ENCODE assay signal across 8 mouse cellular contexts in genomic region chr1:58585373-58586170, GRCm38 (mm10). TPM values are rescaled to one million over a fixed set of nuclear protein-coding genes. Genes with fewer than 3 reads are reported as not detected.
A peak's percentile ranks its signal among the peaks of the same experiment; 100 is the strongest.
DNase-seq lines count a peak whose midpoint lies in the region; ATAC-seq and TF ChIP-seq lines count a peak whose summit lies in the region.

No protein-coding gene starts in this region.

- no peaks in the 10 kb centered on the region for H3K9me3 ChIP-seq in embryonic facial prominence, embryonic 13.5 days
- no peaks in the 10 kb centered on the region for H3K9me3 ChIP-seq in hindbrain, embryonic 16.5 days (ENCODE audit: control insufficient read depth, low read length)
- H3K9me3 ChIP-seq in liver, embryonic 14.5 days (ENCODE audit: control insufficient read depth, low read length) = no peaks in the 10 kb centered on the region

- TF ChIP-seq POLR2A in lung, adult 2 months (IDR thresholded peaks at IDR 0.05; ENCODE audit: borderline replicate concordance, extremely low read depth, low read depth, low read length) = no peak
- no peak for TF ChIP-seq POLR2A in olfactory bulb, adult 2 months (IDR thresholded peaks at IDR 0.05; ENCODE audit: insufficient read depth, low read depth, low read length)

- H3K4me1 ChIP-seq in lung, adult 2 months (ENCODE audit: control insufficient read depth, insufficient read depth, low read length) = peaks cover 3% of the 10 kb centered on the region
- H3K4me1 ChIP-seq in embryonic facial prominence, embryonic 13.5 days = peaks cover 9% of the 10 kb centered on the region
- H3K4me1 ChIP-seq in hindbrain, embryonic 16.5 days (ENCODE audit: control insufficient read depth, insufficient read depth, low read depth, low read length) = peaks cover 12% of the 10 kb centered on the region
- peaks cover 3 to 5% of the 10 kb centered on the region in 2 experiments for H3K4me1 ChIP-seq in liver, embryonic 14.5 days (replicated peaks; ENCODE audit: control insufficient read depth in 2 of 2, insufficient read depth in 2 of 2, low read length in 1 of 2)
- no peaks in the 10 kb centered on the region for H3K4me1 ChIP-seq in olfactory bulb, adult 2 months (ENCODE audit: control insufficient read depth, insufficient read depth, low read length)

- ATAC-seq in embryonic facial prominence, embryonic 13.5 days (ENCODE audit: insufficient number of reproducible peaks, insufficient read depth, low FRiP score, low TSS enrichment, low read depth) = peak; percentile 71; the same call in 1 of the 2 replicates
- peak; percentile 87 for ATAC-seq in hindbrain, embryonic 16.5 days
- ATAC-seq in liver, embryonic 14.5 days (ENCODE audit: insufficient read depth) = peak; percentile 55

- H3K27me3 ChIP-seq in embryonic facial prominence, embryonic 13.5 days = no peaks in the 10 kb centered on the region
- H3K27me3 ChIP-seq in hindbrain, embryonic 16.5 days (replicated peaks; ENCODE audit: control insufficient read depth, insufficient read depth, low read length) = no peaks in the 10 kb centered on the region
- no peaks in the 10 kb centered on the region for H3K27me3 ChIP-seq in liver, embryonic 14.5 days (ENCODE audit: control insufficient read depth, insufficient read depth, low read length)

- H3K27ac ChIP-seq in embryonic facial prominence, embryonic 13.5 days = no peak overlapping the region; the same call in 1 of the 2 replicates
- H3K27ac ChIP-seq in hindbrain, embryonic 16.5 days (ENCODE audit: low read depth, low read length) = peak overlapping the region; percentile 78
- H3K27ac ChIP-seq in liver, embryonic 14.5 days = peak overlapping the region; percentile 49
- peak overlapping the region; percentile 28 for H3K27ac ChIP-seq in olfactory bulb, adult 2 months (ENCODE audit: insufficient read depth, low read depth, low read length)

- peak overlapping the region; percentile 91 for H3K9ac ChIP-seq in embryonic facial prominence, embryonic 13.5 days
- peak overlapping the region; percentile 91 for H3K9ac ChIP-seq in hindbrain, embryonic 16.5 days (ENCODE audit: low read depth, low read length)
- peak overlapping the region; percentile 93 for H3K9ac ChIP-seq in liver, embryonic 14.5 days (replicated peaks)

- H3K36me3 ChIP-seq in embryonic facial prominence, embryonic 13.5 days = no peaks in the 10 kb centered on the region
- no peaks in the 10 kb centered on the region for H3K36me3 ChIP-seq in hindbrain, embryonic 16.5 days (ENCODE audit: control insufficient read depth, insufficient read depth, low read length)
- H3K36me3 ChIP-seq in liver, embryonic 14.5 days (replicated peaks; ENCODE audit: control insufficient read depth, insufficient read depth, low read depth) = no peaks in the 10 kb centered on the region

- peak; percentile 17 for DNase-seq in lung, adult 2 months
- DNase-seq in lung, adult 18-20 months = no peak
- peak; percentile 56 for DNase-seq in NIH3T3 (ENCODE audit: low read depth)
- peak in 2 of 3 experiments; percentile 6 to 7 for DNase-seq in liver, embryonic 14.5 days (ENCODE audit: low read depth in 3 of 3, low spot score in 3 of 3)
- no peak for DNase-seq in ovary, postnatal 36 days (ENCODE audit: low spot score)

- 4% methylated on average over 36 of the region's 36 CpGs for WGBS in lung, adult 2 months
- 5% methylated on average over 36 of the region's 36 CpGs for WGBS in embryonic facial prominence, embryonic 13.5 days
- 5% methylated on average over 35 of the region's 36 CpGs for WGBS in hindbrain, embryonic 16.5 days
- WGBS in liver, embryonic 14.5 days (ENCODE audit: insufficient replicate concordance) = 4% methylated on average over 36 of the region's 36 CpGs
- WGBS in olfactory bulb, adult 2 months = 2% methylated on average over 35 of the region's 36 CpGs

- TF ChIP-seq CTCF in lung, adult 2 months (IDR thresholded peaks at IDR 0.05; ENCODE audit: insufficient read depth, low read length) = no peak
- no peak for TF ChIP-seq CTCF in liver, embryonic 14.5 days (IDR thresholded peaks at IDR 0.05; ENCODE audit: low read depth)
- TF ChIP-seq CTCF in olfactory bulb, adult 2 months (IDR thresholded peaks at IDR 0.05; ENCODE audit: insufficient read depth, low read depth, low read length) = no peak

- H3K4me2 ChIP-seq in embryonic facial prominence, embryonic 13.5 days = peak overlapping the region; percentile 74
- peak overlapping the region; percentile 90 for H3K4me2 ChIP-seq in hindbrain, embryonic 16.5 days (ENCODE audit: low read length)
- peak overlapping the region; percentile 92 for H3K4me2 ChIP-seq in liver, embryonic 14.5 days (ENCODE audit: low read depth)

- TF ChIP-seq EP300 in liver, embryonic 14.5 days (IDR thresholded peaks at IDR 0.05; ENCODE audit: low read depth) = no peak

- H3K4me3 ChIP-seq in lung, adult 2 months (replicated peaks; ENCODE audit: extremely low read depth, low read depth, low read length) = peak overlapping the region; percentile 79
- H3K4me3 ChIP-seq in embryonic facial prominence, embryonic 13.5 days = peak overlapping the region; percentile 82
- peak overlapping the region; percentile 92 for H3K4me3 ChIP-seq in hindbrain, embryonic 16.5 days (ENCODE audit: low read length)
- peak overlapping the region; percentile 73 to 90 for H3K4me3 ChIP-seq in liver, embryonic 14.5 days (ENCODE audit: insufficient read depth in 1 of 2, low read depth in 2 of 2, low read length in 2 of 2)
- peak overlapping the region; percentile 68 for H3K4me3 ChIP-seq in olfactory bulb, adult 2 months (ENCODE audit: insufficient read depth, low read depth, low read length)

RNA-seq across cellular contexts. Expression of gene Fam126b, which starts 0.6 kb away (rescaled TPM):
- polyA plus RNA-seq in lung, adult 2 months (2012; rRNA removed) = 1.7 and 2.8 TPM in 2 replicates
- 7.7 and 9.2 TPM in 2 replicates for polyA plus RNA-seq in embryonic facial prominence, embryonic 13.5 days (2015; fragmentation: Nextera tagmentation; extraction: Ambion mirVana)
- 16.7 and 17.7 TPM in 2 replicates for polyA plus RNA-seq in hindbrain, embryonic 16.5 days (2015; fragmentation: Nextera tagmentation; extraction: Ambion mirVana)
- 0.63 and 0.95 TPM in 2 replicates for polyA plus RNA-seq in liver, embryonic 14.5 days (2012; rRNA removed)
- 2.4 and 2.9 TPM in 2 replicates for polyA plus RNA-seq in liver, embryonic 14.5 days (2014; fragmentation: Nextera tagmentation; extraction: Ambion mirVana)
- polyA plus RNA-seq in olfactory bulb, adult 2 months (2012; ENCODE audit: insufficient read depth, insufficient read length, low replicate concordance, missing spikeins) = not detected in 2 replicates

RNA-seq across cellular contexts. Expression of gene Ndufb3, which starts 0.6 kb away (rescaled TPM):
- polyA plus RNA-seq in lung, adult 2 months (2012; rRNA removed) = 23.1 and 53.7 TPM in 2 replicates
- polyA plus RNA-seq in embryonic facial prominence, embryonic 13.5 days (2015; fragmentation: Nextera tagmentation; extraction: Ambion mirVana) = 175 and 176 TPM in 2 replicates
- polyA plus RNA-seq in hindbrain, embryonic 16.5 days (2015; fragmentation: Nextera tagmentation; extraction: Ambion mirVana) = 167 and 196 TPM in 2 replicates
- polyA plus RNA-seq in liver, embryonic 14.5 days (2012; rRNA removed) = 43.5 and 93.3 TPM in 2 replicates
- 118 and 123 TPM in 2 replicates for polyA plus RNA-seq in liver, embryonic 14.5 days (2014; fragmentation: Nextera tagmentation; extraction: Ambion mirVana)
- polyA plus RNA-seq in olfactory bulb, adult 2 months (2012; ENCODE audit: insufficient read depth, insufficient read length, low replicate concordance, missing spikeins) = not detected in 2 replicates

Comparison
In these comparisons a context has a peak if more than half of its experiments do, and no peak if none do; other contexts are left out.
1. DNase-seq: peak in lung, adult 2 months (single experiment), NIH3T3 (single experiment) and liver, embryonic 14.5 days (2 of 3); none in lung, adult 18-20 months (0 of 2) and ovary, postnatal 36 days (single experiment).
2. Peak in every context shown above with its lines, with median percentiles within 50 percentile points of each other: H3K4me3 ChIP-seq, ATAC-seq, H3K4me2 ChIP-seq and H3K9ac ChIP-seq.